Mouse (Mus musculus): ENCODE results near the gene Rpp14. TPM values are rescaled to one million over a fixed set of nuclear protein-coding genes. Genes with fewer than 3 reads are reported as not detected.
A peak's percentile ranks its signal among the peaks of the same experiment; 100 is the strongest.

Rpp14 gene
- polyA plus RNA-seq, 1 experiment from 2014 or later = 43.1 TPM

GRCm38 (mm10) chr14:8042577-8042976 lies 37.6 kb upstream of the Rpp14 start:
- no peak overlapping the region for H3K4me3 ChIP-seq (replicated peaks)
- no peak overlapping the region for H3K4me2 ChIP-seq
- no peaks in the 10 kb centered on the region for H3K4me1 ChIP-seq
- no peak overlapping the region for H3K9ac ChIP-seq (replicated peaks)
- peaks cover 12% of the 10 kb centered on the region for H3K36me3 ChIP-seq
- no peak overlapping the region for H3K27ac ChIP-seq (replicated peaks)
- WGBS = 91% methylated on average over 9 of the region's 9 CpGs
- no peaks in the 10 kb centered on the region for H3K9me3 ChIP-seq (replicated peaks)
- no peak for ATAC-seq (ENCODE audit: low FRiP score)
- no peaks in the 10 kb centered on the region for H3K27me3 ChIP-seq (replicated peaks)

GRCm38 (mm10) chr14:8044330-8044729 lies 35.8 kb upstream of the Rpp14 start:
- Histone ChIP-seq H3K9me3 (replicated peaks) (no peaks in the 10 kb centered on the region), H3K4me3 (replicated peaks) (no peak overlapping the region), H3K27ac (replicated peaks) (no peak overlapping the region), H3K4me2 (no peak overlapping the region), H3K9ac (replicated peaks) (no peak overlapping the region), H3K36me3 (peaks cover 27% of the 10 kb centered on the region), H3K4me1 (no peaks in the 10 kb centered on the region), H3K27me3 (replicated peaks) (no peaks in the 10 kb centered on the region)
- 71% methylated on average over 8 of the region's 8 CpGs for WGBS
- ATAC-seq (ENCODE audit: low FRiP score) = no peak

GRCm38 (mm10) chr14:8044786-8045185 lies 35.4 kb upstream of the Rpp14 start:
- H3K4me3 ChIP-seq (replicated peaks) = no peak overlapping the region
- no peak overlapping the region for H3K4me2 ChIP-seq
- peaks cover 31% of the 10 kb centered on the region for H3K36me3 ChIP-seq
- H3K27me3 ChIP-seq (replicated peaks) = no peaks in the 10 kb centered on the region
- H3K9me3 ChIP-seq (replicated peaks) = no peaks in the 10 kb centered on the region
- no peak overlapping the region for H3K9ac ChIP-seq (replicated peaks)
- no peak for ATAC-seq (ENCODE audit: low FRiP score)
- H3K27ac ChIP-seq (replicated peaks) = no peak overlapping the region
- WGBS = 92% methylated on average over 6 of the region's 6 CpGs
- no peaks in the 10 kb centered on the region for H3K4me1 ChIP-seq

- no peak for ATAC-seq (ENCODE audit: low FRiP score)
Measured at GRCm38 (mm10) chr14:8045187-8045846, 34.9 kb upstream of the Rpp14 start.

GRCm38 (mm10) chr14:8046839-8047238 lies 33.3 kb upstream of the Rpp14 start:
- 95% methylated on average over 6 of the region's 6 CpGs for WGBS
- H3K4me2 ChIP-seq = no peak overlapping the region

More at GRCm38 (mm10) chr14:8045187-8045846, 34.9 kb upstream of the Rpp14 start:
- Histone ChIP-seq H3K27ac (replicated peaks) (no peak overlapping the region), H3K9me3 (replicated peaks) (no peaks in the 10 kb centered on the region), H3K4me3 (replicated peaks) (no peak overlapping the region), H3K27me3 (replicated peaks) (no peaks in the 10 kb centered on the region), H3K36me3 (peaks cover 35% of the 10 kb centered on the region), H3K9ac (replicated peaks) (no peak overlapping the region), H3K4me1 (no peaks in the 10 kb centered on the region), H3K4me2 (no peak overlapping the region)
- 89% methylated on average over 11 of the region's 11 CpGs for whole genome bisulfite sequencing

GRCm38 (mm10) chr14:8049334-8049733 lies 30.8 kb upstream of the Rpp14 start:
- Histone ChIP-seq H3K9ac (replicated peaks) (no peak overlapping the region), H3K4me1 (no peaks in the 10 kb centered on the region), H3K4me2 (no peak overlapping the region), H3K9me3 (replicated peaks) (no peaks in the 10 kb centered on the region), H3K36me3 (peaks cover 35% of the 10 kb centered on the region), H3K4me3 (replicated peaks) (no peak overlapping the region), H3K27me3 (replicated peaks) (no peaks in the 10 kb centered on the region), H3K27ac (replicated peaks) (no peak overlapping the region)
- ATAC-seq (ENCODE audit: low FRiP score) = no peak
- WGBS = 89% methylated on average over 10 of the region's 10 CpGs

More at GRCm38 (mm10) chr14:8046839-8047238, 33.3 kb upstream of the Rpp14 start:
- Histone ChIP-seq H3K9me3 (replicated peaks) (no peaks in the 10 kb centered on the region), H3K9ac (replicated peaks) (no peak overlapping the region), H3K4me3 (replicated peaks) (no peak overlapping the region), H3K27me3 (replicated peaks) (no peaks in the 10 kb centered on the region), H3K4me1 (no peaks in the 10 kb centered on the region), H3K27ac (replicated peaks) (no peak overlapping the region), H3K36me3 (peaks cover 35% of the 10 kb centered on the region)
- ATAC-seq (ENCODE audit: low FRiP score) = no peak

- Histone ChIP-seq H3K9me3 (replicated peaks) (no peaks in the 10 kb centered on the region), H3K4me3 (replicated peaks) (no peak overlapping the region), H3K9ac (replicated peaks) (no peak overlapping the region), H3K4me1 (no peaks in the 10 kb centered on the region), H3K36me3 (peaks cover 38% of the 10 kb centered on the region), H3K4me2 (no peak overlapping the region), H3K27me3 (replicated peaks) (no peaks in the 10 kb centered on the region), H3K27ac (replicated peaks) (no peak overlapping the region)
- ATAC-seq (ENCODE audit: low FRiP score) = no peak
- WGBS = 91% methylated on average over 2 of the region's 2 CpGs
Measured at GRCm38 (mm10) chr14:8051869-8052268, 28.3 kb upstream of the Rpp14 start.

- Histone ChIP-seq H3K36me3 (peaks cover 33% of the 10 kb centered on the region), H3K4me3 (replicated peaks) (no peak overlapping the region), H3K4me1 (no peaks in the 10 kb centered on the region), H3K4me2 (no peak overlapping the region), H3K27me3 (replicated peaks) (no peaks in the 10 kb centered on the region), H3K9me3 (replicated peaks) (no peaks in the 10 kb centered on the region), H3K9ac (replicated peaks) (no peak overlapping the region), H3K27ac (replicated peaks) (no peak overlapping the region)
- WGBS = 98% methylated on average over 7 of the region's 7 CpGs
- ATAC-seq (ENCODE audit: low FRiP score) = no peak
Measured at GRCm38 (mm10) chr14:8052661-8053060, 27.5 kb upstream of the Rpp14 start.

GRCm38 (mm10) chr14:8054310-8055102 lies 25.7 kb upstream of the Rpp14 start:
- Histone ChIP-seq H3K9ac (replicated peaks) (no peak overlapping the region), H3K4me1 (no peaks in the 10 kb centered on the region), H3K36me3 (peaks cover 18% of the 10 kb centered on the region), H3K4me2 (no peak overlapping the region), H3K9me3 (replicated peaks) (no peaks in the 10 kb centered on the region), H3K4me3 (replicated peaks) (no peak overlapping the region), H3K27me3 (replicated peaks) (no peaks in the 10 kb centered on the region), H3K27ac (replicated peaks) (no peak overlapping the region)
- no peak for ATAC-seq (ENCODE audit: low FRiP score)
- 28% methylated on average over 17 of the region's 17 CpGs for WGBS

- WGBS = 90% methylated on average over 5 of the region's 5 CpGs
- H3K4me1 ChIP-seq = no peaks in the 10 kb centered on the region
Measured at GRCm38 (mm10) chr14:8056076-8056475, 24.1 kb upstream of the Rpp14 start.

GRCm38 (mm10) chr14:8059938-8060337 lies 20.2 kb upstream of the Rpp14 start:
- H3K9ac ChIP-seq (replicated peaks) = no peak overlapping the region
- WGBS = 94% methylated on average over 7 of the region's 7 CpGs
- no peak for ATAC-seq (ENCODE audit: low FRiP score)

More at GRCm38 (mm10) chr14:8056076-8056475, 24.1 kb upstream of the Rpp14 start:
- H3K4me3 ChIP-seq (replicated peaks) = no peak overlapping the region
- peaks cover 12% of the 10 kb centered on the region for H3K36me3 ChIP-seq
- no peak for ATAC-seq (ENCODE audit: low FRiP score)
- H3K9ac ChIP-seq (replicated peaks) = no peak overlapping the region
- H3K27me3 ChIP-seq (replicated peaks) = no peaks in the 10 kb centered on the region
- no peaks in the 10 kb centered on the region for H3K9me3 ChIP-seq (replicated peaks)
- no peak overlapping the region for H3K4me2 ChIP-seq
- no peak overlapping the region for H3K27ac ChIP-seq (replicated peaks)

GRCm38 (mm10) chr14:8062076-8062475 lies 18.1 kb upstream of the Rpp14 start:
- Histone ChIP-seq H3K4me1 (0 out of 2 replicates have a peak, but pooled peaks cover 3% of the 10 kb centered on the region), H3K27me3 (replicated peaks) (no peaks in the 10 kb centered on the region), H3K4me3 (replicated peaks) (no peak overlapping the region), H3K9me3 (replicated peaks) (no peaks in the 10 kb centered on the region), H3K4me2 (no peak overlapping the region), H3K9ac (replicated peaks) (no peak overlapping the region), H3K36me3 (peaks cover 3% of the 10 kb centered on the region; the same call in 1 of the 2 replicates), H3K27ac (replicated peaks) (peak overlapping the region; percentile 48; the same call in 1 of the 2 replicates)
- no peak for ATAC-seq (ENCODE audit: low FRiP score)
- WGBS = 30% methylated on average over 3 of the region's 3 CpGs

More at GRCm38 (mm10) chr14:8059938-8060337, 20.2 kb upstream of the Rpp14 start:
- Histone ChIP-seq H3K27ac (replicated peaks) (no peak overlapping the region), H3K4me1 (0 out of 2 replicates have a peak, but pooled peaks cover 3% of the 10 kb centered on the region), H3K36me3 (peaks cover 9% of the 10 kb centered on the region), H3K4me2 (no peak overlapping the region), H3K4me3 (replicated peaks) (no peak overlapping the region), H3K27me3 (replicated peaks) (no peaks in the 10 kb centered on the region), H3K9me3 (replicated peaks) (no peaks in the 10 kb centered on the region)

Data from neural tube, embryonic 15.5 days (tissue).